Mouse (Mus musculus): ENCODE results near the gene Mtif2. TPM values are rescaled to one million over a fixed set of nuclear protein-coding genes. Genes with fewer than 3 reads are reported as not detected.

The Mtif2 gene
- 45.7 and 47.4 TPM in 2 replicates for polyA plus RNA-seq (2015; fragmentation: Nextera tagmentation; extraction: Ambion mirVana)

DNA sequence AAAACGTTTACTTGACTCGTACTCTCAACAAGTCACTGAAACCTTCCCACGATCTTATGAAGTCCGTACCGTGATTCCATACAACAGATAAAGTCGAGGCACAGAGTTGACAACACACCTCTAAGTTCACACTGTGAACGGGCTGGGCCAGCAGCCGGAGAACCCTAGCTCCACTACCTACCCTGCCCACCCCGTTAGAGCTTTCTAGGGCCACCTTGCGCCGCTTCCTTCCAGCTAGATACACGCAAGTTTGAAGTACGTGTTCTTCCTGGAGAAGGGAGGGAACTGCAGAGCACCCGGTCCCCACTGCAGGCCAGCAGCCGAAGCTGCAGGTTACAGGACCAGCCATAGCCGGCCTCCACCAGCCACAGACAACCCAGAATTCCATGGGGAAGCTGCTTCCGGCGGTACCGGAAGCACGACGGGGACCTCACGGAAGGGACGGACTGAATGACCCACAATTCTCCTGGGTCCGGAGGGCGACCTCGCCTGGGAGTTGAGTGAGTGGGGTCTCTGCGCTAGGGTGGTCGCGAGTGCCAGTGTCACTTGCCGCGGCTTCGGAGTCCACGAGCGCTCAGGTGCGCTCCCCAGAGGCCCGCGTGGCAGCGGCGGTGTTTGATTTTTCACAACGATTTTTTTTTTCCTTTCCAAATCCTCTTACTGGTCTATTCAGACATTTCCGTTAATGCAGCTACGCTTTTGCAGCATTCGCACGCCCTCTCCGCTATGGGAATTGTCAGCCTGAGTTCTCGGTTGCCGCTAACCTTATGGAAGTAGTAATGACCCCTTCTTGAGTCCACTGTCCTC lies at the start of gene Mtif2:
Gene Mtif2 (plus strand): TSS at position 421 of the 807 bp plus-strand sequence.
- ATAC-seq, result peak; percentile 99
- Histone ChIP-seq H3K27ac (ENCODE audit: low read length) (peak within 1 kb of the TSS; percentile 85), H3K4me1 (ENCODE audit: control insufficient read depth, insufficient read depth, low read length) (peaks cover 6% of the 10 kb centered on the region), H3K36me3 (ENCODE audit: control insufficient read depth, insufficient read depth, low read length) (no peaks in the 10 kb centered on the region), H3K9me3 (ENCODE audit: control insufficient read depth, low read length) (no peaks in the 10 kb centered on the region), H3K4me2 (ENCODE audit: low read depth, low read length) (peak within 1 kb of the TSS; percentile 65), H3K9ac (ENCODE audit: low read depth, low read length) (peak within 1 kb of the TSS; percentile 82), H3K27me3 (replicated peaks; ENCODE audit: control insufficient read depth, insufficient read depth, low read length) (no peaks in the 10 kb centered on the region), H3K4me3 (ENCODE audit: low read length) (peak within 1 kb of the TSS; percentile 79)
- 2% methylated on average over 47 of the region's 47 CpGs for WGBS

GRCm38 (mm10) chr11:29493135-29493534 lies 33.1 kb upstream of the Mtif2 start:
- 89% methylated on average over 1 of the region's 1 CpGs for WGBS
- Histone ChIP-seq H3K27me3 (replicated peaks; ENCODE audit: control insufficient read depth, insufficient read depth, low read length) (no peaks in the 10 kb centered on the region), H3K4me3 (ENCODE audit: low read length) (no peak overlapping the region), H3K36me3 (ENCODE audit: control insufficient read depth, insufficient read depth, low read length) (no peaks in the 10 kb centered on the region; the same call in 1 of the 2 replicates), H3K9me3 (ENCODE audit: control insufficient read depth, low read length) (no peaks in the 10 kb centered on the region), H3K9ac (ENCODE audit: low read depth, low read length) (no peak overlapping the region), H3K4me2 (ENCODE audit: low read depth, low read length) (no peak overlapping the region), H3K4me1 (ENCODE audit: control insufficient read depth, insufficient read depth, low read length) (no peaks in the 10 kb centered on the region), H3K27ac (ENCODE audit: low read length) (no peak overlapping the region)
- no peak for ATAC-seq

- H3K4me2 ChIP-seq (ENCODE audit: low read depth, low read length), result no peak overlapping the region
- ATAC-seq, result no peak
- no peak overlapping the region for H3K27ac ChIP-seq (ENCODE audit: low read length)
- no peak overlapping the region for H3K4me3 ChIP-seq (ENCODE audit: low read length)
- H3K27me3 ChIP-seq (replicated peaks; ENCODE audit: control insufficient read depth, insufficient read depth, low read length), result no peaks in the 10 kb centered on the region
- H3K4me1 ChIP-seq (ENCODE audit: control insufficient read depth, insufficient read depth, low read length), result no peaks in the 10 kb centered on the region
- H3K36me3 ChIP-seq (ENCODE audit: control insufficient read depth, insufficient read depth, low read length), result no peaks in the 10 kb centered on the region; the same call in 1 of the 2 replicates
- no peak overlapping the region for H3K9ac ChIP-seq (ENCODE audit: low read depth, low read length)
- no peaks in the 10 kb centered on the region for H3K9me3 ChIP-seq (ENCODE audit: control insufficient read depth, low read length)
- 60% methylated on average over 3 of the region's 3 CpGs for WGBS
Measured at GRCm38 (mm10) chr11:29496962-29497361, 29.2 kb upstream of the Mtif2 start.

GRCm38 (mm10) chr11:29503948-29504893 lies 22.0 kb upstream of the Mtif2 start:
- 91% methylated on average over 10 of the region's 10 CpGs for WGBS
- no peak overlapping the region for H3K4me3 ChIP-seq (ENCODE audit: low read length)

DNA sequence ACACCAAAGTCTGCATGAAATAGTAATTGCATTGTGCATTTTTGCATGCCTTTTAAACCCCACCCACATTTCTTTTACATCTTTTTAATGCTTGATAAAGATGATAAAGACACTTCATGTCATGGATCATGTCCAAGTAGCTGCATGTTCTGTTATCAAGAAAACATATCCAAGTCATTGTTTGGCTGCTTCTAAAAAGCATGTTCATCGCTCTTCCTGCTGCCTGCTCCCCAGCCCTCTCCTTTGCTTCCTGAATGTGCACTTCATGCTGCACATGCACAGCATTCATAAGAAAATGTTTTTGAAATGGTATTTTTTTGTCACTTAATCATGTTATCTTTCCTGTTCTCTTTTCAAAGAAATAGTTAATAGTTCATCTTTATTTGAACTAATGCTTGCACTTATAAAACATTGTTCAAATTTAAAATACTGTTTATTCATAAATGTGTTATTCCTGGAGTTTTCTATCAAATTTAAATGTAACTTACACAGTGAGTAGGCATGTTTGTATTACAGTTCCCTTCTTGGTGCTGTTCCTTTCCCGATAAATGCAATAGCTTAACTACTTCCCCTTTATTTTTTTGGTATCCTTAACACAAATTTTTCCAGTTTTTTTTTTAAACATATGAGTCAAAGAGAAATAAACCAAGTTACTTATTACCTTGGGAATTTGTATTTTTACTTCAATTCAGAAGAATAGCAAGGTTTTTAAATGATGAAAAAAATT lies 21.1 kb upstream of the Mtif2 start:
- no peak overlapping the region for H3K9ac ChIP-seq (ENCODE audit: low read depth, low read length)
- WGBS, result 96% methylated on average over 2 of the region's 2 CpGs
- no peak overlapping the region for H3K4me2 ChIP-seq (ENCODE audit: low read depth, low read length)
- H3K9me3 ChIP-seq (ENCODE audit: control insufficient read depth, low read length), result no peaks in the 10 kb centered on the region
- no peaks in the 10 kb centered on the region for H3K27me3 ChIP-seq (replicated peaks; ENCODE audit: control insufficient read depth, insufficient read depth, low read length)
- no peak for ATAC-seq
- H3K36me3 ChIP-seq (ENCODE audit: control insufficient read depth, insufficient read depth, low read length), result 0 out of 2 replicates have a peak, but pooled peaks cover 4% of the 10 kb centered on the region
- no peaks in the 10 kb centered on the region for H3K4me1 ChIP-seq (ENCODE audit: control insufficient read depth, insufficient read depth, low read length)
- no peak overlapping the region for H3K4me3 ChIP-seq (ENCODE audit: low read length)
- no peak overlapping the region for H3K27ac ChIP-seq (ENCODE audit: low read length)

More at GRCm38 (mm10) chr11:29503948-29504893, 22.0 kb upstream of the Mtif2 start:
- no peaks in the 10 kb centered on the region for H3K9me3 ChIP-seq (ENCODE audit: control insufficient read depth, low read length)
- 0 out of 2 replicates have a peak, but pooled peaks cover 4% of the 10 kb centered on the region for H3K36me3 ChIP-seq (ENCODE audit: control insufficient read depth, insufficient read depth, low read length)
- H3K9ac ChIP-seq (ENCODE audit: low read depth, low read length), result no peak overlapping the region
- no peaks in the 10 kb centered on the region for H3K27me3 ChIP-seq (replicated peaks; ENCODE audit: control insufficient read depth, insufficient read depth, low read length)
- no peak for ATAC-seq
- H3K4me1 ChIP-seq (ENCODE audit: control insufficient read depth, insufficient read depth, low read length), result no peaks in the 10 kb centered on the region
- no peak overlapping the region for H3K4me2 ChIP-seq (ENCODE audit: low read depth, low read length)
- no peak overlapping the region for H3K27ac ChIP-seq (ENCODE audit: low read length)

GRCm38 (mm10) chr11:29509421-29509820 lies 16.8 kb upstream of the Mtif2 start:
- WGBS, result 96% methylated on average over 1 of the region's 1 CpGs
- Histone ChIP-seq H3K4me3 (ENCODE audit: low read length) (no peak overlapping the region), H3K4me1 (ENCODE audit: control insufficient read depth, insufficient read depth, low read length) (peaks cover 4% of the 10 kb centered on the region; the same call in 1 of the 2 replicates), H3K9me3 (ENCODE audit: control insufficient read depth, low read length) (no peaks in the 10 kb centered on the region), H3K9ac (ENCODE audit: low read depth, low read length) (no peak overlapping the region), H3K36me3 (ENCODE audit: control insufficient read depth, insufficient read depth, low read length) (no peaks in the 10 kb centered on the region), H3K27me3 (replicated peaks; ENCODE audit: control insufficient read depth, insufficient read depth, low read length) (no peaks in the 10 kb centered on the region), H3K27ac (ENCODE audit: low read length) (no peak overlapping the region), H3K4me2 (ENCODE audit: low read depth, low read length) (no peak overlapping the region)
- no peak for ATAC-seq

DNA sequence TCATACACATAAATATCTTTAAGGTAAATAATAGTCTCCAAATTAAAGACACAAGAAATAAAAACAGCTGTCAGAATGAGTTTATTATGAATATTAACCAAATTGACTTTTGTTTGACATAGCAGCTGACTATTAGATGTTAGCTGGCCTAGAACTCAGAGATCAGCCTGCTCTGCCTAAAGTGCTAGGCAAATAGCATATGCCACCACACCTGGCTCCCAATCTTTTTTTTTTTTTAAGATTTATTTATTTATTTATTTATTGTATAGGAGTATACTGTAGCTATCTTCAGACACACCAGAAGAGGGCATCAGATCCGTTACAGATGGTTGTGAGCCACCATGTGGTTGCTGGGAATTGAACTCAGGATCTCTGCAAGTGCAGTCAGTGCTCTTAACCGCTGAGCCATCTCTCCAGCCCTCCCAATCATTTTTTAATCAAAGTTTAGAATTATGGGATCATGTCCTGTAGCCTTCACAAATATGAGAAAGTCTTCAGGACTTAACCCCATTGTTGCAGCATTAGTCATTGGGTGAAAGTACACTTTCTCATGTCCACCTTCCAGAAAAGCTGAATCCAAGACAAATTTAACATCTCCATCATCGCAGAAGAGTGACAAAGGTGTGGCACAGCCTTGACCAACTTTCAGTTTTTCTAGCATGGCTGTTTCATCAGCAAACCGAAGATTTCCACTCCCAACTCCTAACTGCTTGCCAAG lies 13.2 kb upstream of the Mtif2 start:
- no peak for ATAC-seq
- Histone ChIP-seq H3K4me2 (ENCODE audit: low read depth, low read length) (no peak overlapping the region), H3K27me3 (replicated peaks; ENCODE audit: control insufficient read depth, insufficient read depth, low read length) (no peaks in the 10 kb centered on the region), H3K36me3 (ENCODE audit: control insufficient read depth, insufficient read depth, low read length) (no peaks in the 10 kb centered on the region), H3K9me3 (ENCODE audit: control insufficient read depth, low read length) (no peaks in the 10 kb centered on the region), H3K4me3 (ENCODE audit: low read length) (no peak overlapping the region), H3K27ac (ENCODE audit: low read length) (no peak overlapping the region), H3K4me1 (ENCODE audit: control insufficient read depth, insufficient read depth, low read length) (peaks cover 4% of the 10 kb centered on the region; the same call in 1 of the 2 replicates), H3K9ac (ENCODE audit: low read depth, low read length) (no peak overlapping the region)
- WGBS, result 92% methylated on average over 4 of the region's 4 CpGs

GRCm38 (mm10) chr11:29514325-29514681 lies 11.9 kb upstream of the Mtif2 start:
- H3K9me3 ChIP-seq (ENCODE audit: control insufficient read depth, low read length), result no peaks in the 10 kb centered on the region
- peak; percentile 4; the same call in 1 of the 2 replicates for ATAC-seq
- H3K9ac ChIP-seq (ENCODE audit: low read depth, low read length), result peak overlapping the region; percentile 75
- H3K4me1 ChIP-seq (ENCODE audit: control insufficient read depth, insufficient read depth, low read length), result peaks cover 4% of the 10 kb centered on the region; the same call in 1 of the 2 replicates
- H3K27ac ChIP-seq (ENCODE audit: low read length), result peak overlapping the region; percentile 78
- peak overlapping the region; percentile 74 for H3K4me3 ChIP-seq (ENCODE audit: low read length)
- no peaks in the 10 kb centered on the region for H3K36me3 ChIP-seq (ENCODE audit: control insufficient read depth, insufficient read depth, low read length)
- WGBS, result 18% methylated on average over 10 of the region's 10 CpGs
- H3K27me3 ChIP-seq (replicated peaks; ENCODE audit: control insufficient read depth, insufficient read depth, low read length), result no peaks in the 10 kb centered on the region
- peak overlapping the region; percentile 62 for H3K4me2 ChIP-seq (ENCODE audit: low read depth, low read length)
